Mouse (Mus musculus) bone marrow, adult 2 months (tissue): ENCODE results near the gene Elf1.

Experiments used
- CTCF ChIP-seq: fragments of 200-500 bp; IDR thresholded peaks from 2 replicates; pipeline ENCODE4 v1.5.1; 2011; ENCODE audit warnings: low read length, control low read depth; ENCODE audit not compliant: control insufficient read depth, insufficient read depth
- POLR2A ChIP-seq: fragments of 200-500 bp; IDR thresholded peaks from 2 replicates; pipeline ENCODE4 v1.6.1; 2011; ENCODE audit warnings: low read depth, mild to moderate bottlenecking, control low read depth, low read length, borderline replicate concordance; ENCODE audit not compliant: control insufficient read depth

- TF ChIP-seq CTCF (no peak), POLR2A (no peak)
Observed at GRCm38 (mm10) chr14:79499326-79499725, 18.3 kb downstream of the Elf1 start.
